Mouse (Mus musculus): Measurements from ENCODE around the gene Gm42906.

Gene Gm42906

DNA sequence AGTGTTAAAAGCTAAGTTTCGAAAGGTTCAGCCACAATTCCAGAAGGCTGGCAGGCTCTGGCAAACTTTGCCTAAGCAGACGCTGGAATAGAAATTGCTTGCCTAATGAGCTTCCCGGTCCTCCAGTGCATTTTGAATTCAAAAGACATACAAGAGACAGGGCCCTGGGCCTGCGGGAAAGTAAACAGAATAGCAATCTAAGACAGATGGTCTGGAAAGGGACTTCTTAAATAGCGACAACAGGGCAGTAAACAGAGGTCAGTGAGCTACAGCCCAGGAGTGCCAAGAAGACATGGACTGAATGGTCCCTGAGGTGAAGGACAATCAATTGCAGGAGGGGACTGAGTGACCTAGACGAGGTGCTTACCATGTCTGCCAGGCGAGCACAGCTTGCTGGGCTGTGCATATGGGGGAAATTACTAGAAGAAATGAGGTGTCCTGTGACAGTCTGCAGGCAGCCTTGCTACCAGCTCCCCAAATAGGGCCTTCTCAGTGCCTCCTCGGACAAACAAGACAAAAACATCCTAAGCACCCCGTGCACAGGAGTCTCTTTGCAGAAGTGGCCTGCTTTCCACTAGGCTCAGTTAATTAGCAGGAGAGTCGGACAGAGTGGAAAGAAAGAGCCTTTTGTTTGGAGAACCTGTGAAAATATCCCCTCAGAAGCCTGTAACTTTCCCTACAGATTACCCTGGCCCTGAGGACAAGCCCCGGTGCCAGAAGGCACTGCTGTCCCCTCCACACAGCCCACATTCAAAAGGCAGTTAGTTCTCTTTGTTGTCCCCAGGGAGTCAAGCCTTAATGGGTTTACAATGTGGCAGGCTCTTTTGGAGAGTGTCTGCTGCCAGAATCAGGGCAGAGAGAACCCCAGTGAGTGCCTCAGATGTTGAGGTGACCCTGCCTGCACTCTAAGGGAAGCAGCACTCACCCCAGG is 285.0 kb downstream of the Gm42906 start:
- DNase-seq, result no peak

GRCm38 (mm10) chr5:151142241-151142640 is 285.7 kb downstream of the Gm42906 start:
- no peak for DNase-seq

GRCm38 (mm10) chr5:151137901-151138300 is 290.1 kb downstream of the Gm42906 start:
- no peak for DNase-seq

- DNase-seq, result no peak
These were observed 290.7 kb downstream of the Gm42906 start for GRCm38 (mm10) chr5:151137311-151137710.

- DNase-seq, result no peak
These were observed 292.0 kb downstream of the Gm42906 start for GRCm38 (mm10) chr5:151135965-151136364.

DNA sequence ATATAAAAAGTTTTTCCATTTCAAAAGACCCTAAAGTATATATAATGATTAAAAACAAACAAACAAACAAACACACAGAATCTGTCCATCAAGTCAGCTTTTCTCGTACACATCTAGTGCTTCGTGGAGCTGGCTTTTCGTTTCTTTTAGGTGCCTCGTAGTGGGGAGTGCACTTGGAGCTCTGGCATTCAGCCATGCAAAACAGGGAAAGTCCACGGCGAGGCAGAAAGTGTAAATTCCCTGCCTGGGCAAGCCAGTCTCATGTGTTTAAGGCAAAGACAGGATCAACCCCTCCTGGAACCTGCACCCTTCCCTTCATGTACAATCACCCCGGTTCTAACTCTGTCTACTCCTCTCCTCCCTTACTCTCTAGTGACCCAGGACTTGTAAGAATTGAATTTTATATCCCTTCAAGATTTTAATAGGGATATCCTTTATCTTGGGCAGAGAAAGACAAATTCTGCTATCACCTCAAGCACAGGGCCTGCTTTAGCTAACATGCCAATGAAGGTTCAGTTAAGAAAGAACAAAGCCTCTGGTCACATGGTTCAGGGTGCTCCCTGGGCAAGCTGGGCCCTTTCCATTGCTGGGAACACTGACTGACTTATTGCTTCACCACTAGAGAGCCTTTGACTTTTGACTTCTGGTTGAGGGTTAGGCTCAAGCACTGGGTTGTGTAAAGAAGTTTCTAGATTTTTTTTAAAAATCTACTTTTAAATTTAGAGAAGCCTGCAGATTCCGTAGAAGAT is 292.7 kb downstream of the Gm42906 start:
- no peak for DNase-seq

DNA sequence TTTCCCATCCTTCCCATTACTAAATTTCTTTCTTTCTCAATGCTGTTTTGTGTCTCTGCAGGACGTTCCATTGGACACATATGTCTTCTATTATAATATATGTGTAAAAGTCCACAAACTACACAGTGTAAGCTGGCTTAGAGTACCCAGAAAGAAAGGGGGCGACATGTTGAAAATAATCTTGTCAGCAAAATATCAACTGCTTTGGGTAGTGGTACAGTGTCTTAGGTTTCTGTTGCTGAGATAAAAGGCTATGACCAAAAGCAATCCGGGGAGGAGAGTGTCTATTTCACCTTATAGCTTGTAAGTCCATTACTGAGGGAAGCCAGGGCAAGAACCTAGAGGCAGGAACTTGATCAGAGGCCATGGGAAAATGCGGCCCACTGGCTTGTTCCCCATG is 293.8 kb downstream of the Gm42906 start:
- DNase-seq, result no peak

- no peak for DNase-seq
These were observed 294.2 kb downstream of the Gm42906 start for GRCm38 (mm10) chr5:151133744-151134143.

DNA sequence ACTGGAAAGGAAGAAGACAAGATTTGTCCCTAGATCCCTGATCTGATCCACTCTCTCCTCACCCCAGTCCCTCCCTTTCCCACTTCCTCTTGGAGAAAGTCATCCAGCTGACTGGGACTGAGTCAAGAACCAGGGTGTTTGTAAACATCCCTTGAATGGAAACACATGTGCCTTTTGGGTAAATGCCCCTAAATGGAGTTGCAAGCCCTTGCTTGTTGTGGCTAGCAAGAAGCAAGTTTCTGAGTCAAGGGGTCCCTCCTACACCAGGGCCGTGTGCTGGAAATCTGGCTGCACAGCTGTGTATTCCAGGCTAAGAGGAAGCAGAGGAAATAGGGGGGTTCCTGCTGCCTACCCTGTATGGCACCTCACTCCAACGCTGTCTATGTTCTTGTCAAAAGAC is 298.2 kb downstream of the Gm42906 start:
- DNase-seq, result no peak

- DNase-seq, result no peak
These were observed 300.7 kb downstream of the Gm42906 start for GRCm38 (mm10) chr5:151127298-151127717.

GRCm38 (mm10) chr5:151126608-151127005 is 301.4 kb downstream of the Gm42906 start:
- DNase-seq, result no peak

DNA sequence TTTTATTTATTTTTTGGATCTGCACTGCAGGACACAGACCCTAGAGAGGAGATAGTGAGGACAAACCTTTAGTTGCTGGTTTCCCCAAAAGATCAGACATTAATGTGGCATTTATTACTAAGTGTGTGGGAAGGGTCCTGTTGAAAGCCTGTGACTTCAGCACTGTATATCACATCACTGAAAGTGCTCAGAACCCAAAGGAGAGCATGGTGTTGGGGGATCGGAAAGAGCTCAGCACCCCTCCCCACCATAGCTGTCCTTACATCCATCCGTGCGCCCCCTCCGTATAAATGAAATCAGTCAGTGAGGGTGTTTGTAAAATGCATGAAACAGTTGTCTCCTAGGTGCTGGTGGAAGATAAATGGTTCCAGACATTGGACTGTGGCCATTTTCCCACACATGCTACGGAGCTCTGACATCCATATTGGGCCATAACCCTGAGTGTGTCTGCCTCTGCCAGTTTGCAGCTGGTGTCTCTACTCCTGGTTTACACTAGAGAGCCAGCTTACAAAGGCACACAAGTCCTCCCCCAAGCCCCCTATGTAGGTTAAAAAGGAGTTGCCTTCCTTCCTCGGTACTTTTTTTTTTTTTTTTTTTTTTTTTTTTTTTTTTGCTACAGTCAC is 301.9 kb downstream of the Gm42906 start:
- DNase-seq, result no peak

GRCm38 (mm10) chr5:151117846-151118245 is 310.1 kb downstream of the Gm42906 start:
- DNase-seq, result no peak

DNA sequence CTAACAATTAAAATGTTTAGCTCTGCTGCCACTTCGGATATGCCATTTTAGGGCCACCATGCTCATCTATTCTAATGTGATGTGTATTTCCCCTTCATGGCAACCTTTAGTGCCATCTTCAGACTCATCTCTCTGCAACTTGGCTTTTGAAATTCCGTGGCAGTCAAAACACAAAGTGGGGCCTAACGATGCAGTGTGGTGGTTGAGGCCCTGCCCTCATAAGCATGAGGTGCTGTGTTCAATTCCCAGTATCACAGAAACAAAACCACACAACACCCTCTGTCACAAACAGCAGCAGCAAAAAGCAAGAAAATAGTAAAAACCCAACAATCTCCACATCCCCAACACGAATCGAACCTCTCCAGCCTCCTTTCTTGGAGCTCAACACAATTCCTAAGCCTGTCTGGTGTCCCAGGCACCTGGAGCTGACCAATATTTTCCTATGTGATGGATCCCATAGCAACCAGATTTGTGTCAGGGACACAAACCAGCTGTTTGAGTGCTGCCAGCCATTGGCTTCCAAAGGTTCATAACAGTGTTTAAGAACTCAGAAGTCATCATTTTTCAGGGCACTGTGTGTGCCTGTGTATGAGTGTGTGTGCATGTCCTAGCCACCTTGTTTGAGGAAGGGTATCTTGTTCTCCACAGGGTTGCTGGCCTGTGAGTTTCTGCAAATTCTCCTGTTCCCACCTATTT is 311.6 kb downstream of the Gm42906 start:
- no peak for DNase-seq

DNA sequence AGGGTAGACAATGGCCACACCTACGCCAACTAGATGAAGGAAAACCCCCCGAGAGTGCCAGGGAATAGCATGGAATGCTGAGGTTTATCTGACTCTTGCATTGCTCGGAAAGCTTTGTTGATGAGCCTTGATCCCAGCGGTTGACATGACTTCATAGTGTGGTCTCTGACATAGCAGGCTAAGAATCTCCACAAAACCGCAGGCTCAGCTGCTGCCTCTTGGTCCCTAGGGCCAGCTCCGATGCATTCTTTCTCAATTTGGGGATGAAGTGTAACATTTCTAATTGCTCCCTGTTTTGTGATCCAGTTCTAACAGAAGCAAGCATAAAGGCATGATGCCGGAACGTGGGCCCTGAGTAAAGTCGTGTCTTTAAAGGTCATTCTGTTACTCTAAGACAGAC is 315.2 kb downstream of the Gm42906 start:
- no peak for DNase-seq

DNA sequence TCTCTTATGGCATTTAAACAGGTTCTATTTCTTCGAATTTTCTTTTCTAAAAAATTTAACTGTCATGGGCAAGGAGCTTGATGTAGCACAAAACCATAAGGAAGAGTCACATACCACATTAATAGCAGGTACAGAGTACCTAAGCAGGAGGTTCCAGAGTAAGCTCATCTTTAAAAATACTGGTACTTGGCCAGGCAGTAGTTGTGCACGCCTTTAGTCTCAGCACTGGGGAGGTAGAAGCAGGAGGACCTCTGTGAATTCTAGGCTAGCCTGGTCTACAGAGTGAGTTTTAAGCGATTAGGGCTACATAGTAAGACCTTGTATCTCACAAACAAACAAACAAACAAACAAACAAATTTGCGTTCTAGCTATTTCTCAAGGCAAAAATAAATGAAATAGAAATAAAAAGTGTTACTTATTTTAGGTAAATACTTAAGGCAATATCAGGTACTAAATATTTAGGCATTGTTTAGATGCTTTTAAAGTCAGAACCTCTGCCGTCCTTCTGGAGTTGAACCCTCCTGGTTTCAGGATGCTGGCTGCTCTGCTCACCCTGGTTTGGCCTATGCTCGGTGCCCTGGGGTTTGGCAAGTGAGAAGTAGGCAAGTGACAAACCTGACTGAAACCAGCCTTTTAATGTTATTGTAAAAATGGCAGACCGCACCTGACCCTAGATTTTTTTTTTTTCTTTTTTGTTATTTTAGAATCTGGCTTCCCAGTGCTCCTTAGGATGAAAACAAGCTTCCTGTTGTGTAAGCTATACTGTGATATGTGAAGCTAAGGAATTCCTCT is 316.7 kb downstream of the Gm42906 start:
- DNase-seq, result no peak

- DNase-seq, result no peak
These were observed 317.5 kb downstream of the Gm42906 start for GRCm38 (mm10) chr5:151110461-151110908.

- no peak for DNase-seq
These were observed 318.1 kb downstream of the Gm42906 start for GRCm38 (mm10) chr5:151109822-151110221.

DNA sequence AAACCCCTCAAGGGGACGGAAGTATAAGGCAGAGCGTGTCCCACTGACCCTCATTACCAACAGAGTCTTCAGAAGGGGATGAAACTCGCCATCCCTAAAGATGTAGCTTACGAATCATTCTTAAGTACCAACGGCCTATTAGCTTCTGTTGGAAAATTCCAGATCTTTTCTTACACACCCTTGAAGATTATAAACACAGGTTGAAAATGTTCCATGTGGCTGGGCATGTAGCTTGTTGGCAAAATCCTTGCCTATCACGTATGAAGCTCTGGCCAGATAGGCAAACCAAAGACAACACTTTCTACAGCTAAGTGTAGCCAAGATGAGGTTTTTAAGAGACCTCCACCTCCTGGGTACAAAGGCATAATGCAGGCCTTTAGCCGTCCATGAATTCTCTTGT is 319.0 kb downstream of the Gm42906 start:
- DNase-seq, result no peak

GRCm38 (mm10) chr5:151108291-151108897 is 319.6 kb downstream of the Gm42906 start:
- DNase-seq, result no peak

DNA sequence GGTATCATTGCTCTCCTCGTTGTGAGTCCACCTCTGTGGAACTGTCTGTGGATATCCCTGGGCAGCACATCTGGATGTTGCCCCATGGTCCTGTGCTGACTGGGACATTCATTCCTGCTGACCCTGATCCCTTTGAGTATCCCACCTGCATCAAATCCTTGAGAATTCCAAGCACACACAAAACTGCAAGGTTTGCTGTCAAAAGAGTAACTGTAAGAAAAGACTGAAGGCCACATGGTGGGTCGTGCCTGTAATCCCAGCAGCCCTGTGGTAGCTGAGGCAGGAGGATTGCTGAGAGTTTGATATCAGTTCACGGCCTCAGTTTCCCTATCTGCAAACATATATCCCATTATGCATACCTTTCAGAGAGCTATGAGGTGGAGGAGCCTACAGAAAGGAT is 321.1 kb downstream of the Gm42906 start:
- DNase-seq, result no peak
